Mouse (Mus musculus) myocyte (in vitro differentiated cells): Measurements from ENCODE around the gene Myo10. TPM values are rescaled to one million over a fixed set of nuclear protein-coding genes. Genes with fewer than 3 reads are reported as not detected.

ENCODE experiments used
- H3K27me3 ChIP-seq: one replicate; pipeline ENCODE4 v1.6.1; 2011; ENCODE audit not compliant: control insufficient read depth, insufficient read depth, insufficient read length
- H3K36me3 ChIP-seq: one replicate; pipeline ENCODE4 v1.6.1; 2011; ENCODE audit not compliant: control insufficient read depth, insufficient read depth
- H3K4me2 ChIP-seq: one replicate; pipeline ENCODE4 v1.6.1; 2011; ENCODE audit warnings: low read depth, control low read depth
- H3K4me3 ChIP-seq: one replicate; pipeline ENCODE4 v1.5.1; 2011; ENCODE audit warnings: mild to moderate bottlenecking, control low read depth, moderate library complexity
- H3K79me2 ChIP-seq: one replicate; pipeline ENCODE4 v1.6.1; 2011; ENCODE audit not compliant: control insufficient read depth, insufficient read depth
- H3ac ChIP-seq: one replicate; pipeline ENCODE4 v1.6.1; 2011; ENCODE audit not compliant: control insufficient read depth, insufficient read length
- CEBPB ChIP-seq: IDR thresholded peaks from 2 replicates; pipeline ENCODE4 v1.6.1; 2011; ENCODE audit warnings: mild to moderate bottlenecking, moderate library complexity; ENCODE audit not compliant: poor library complexity, insufficient read depth, severe bottlenecking
- E2F4 ChIP-seq: IDR thresholded peaks from one replicate; pipeline ENCODE4 v1.6.1; 2011; ENCODE audit warnings: mild to moderate bottlenecking, control low read depth, moderate library complexity; ENCODE audit not compliant: insufficient read depth
- MAX ChIP-seq: IDR thresholded peaks from one replicate; pipeline ENCODE4 v1.6.1; 2011; ENCODE audit warnings: low read depth, mild to moderate bottlenecking, control low read depth
- MYOD1 ChIP-seq, 3 experiments: IDR thresholded peaks; one replicate each; pipeline ENCODE4 v1.6.1; 2011; ENCODE audit warnings: control low read depth in 2 of 3, low read depth in 2 of 3, mild to moderate bottlenecking in 2 of 3, moderate library complexity in 1 of 3; ENCODE audit not compliant: insufficient read length in 2 of 3, control insufficient read depth in 1 of 3
- MYOG ChIP-seq, 3 experiments: IDR thresholded peaks; one replicate each; pipeline ENCODE4 v1.6.1; 2011; ENCODE audit warnings: control low read depth in 2 of 3, low read depth in 2 of 3, mild to moderate bottlenecking in 2 of 3; ENCODE audit not compliant: insufficient read length in 2 of 3, control insufficient read depth in 1 of 3, insufficient read depth in 1 of 3
- POLR2A ChIP-seq: IDR thresholded peaks from one replicate; pipeline ENCODE4 v1.6.1; 2011; ENCODE audit warnings: low read depth, mild to moderate bottlenecking, control low read depth, moderate library complexity; ENCODE audit not compliant: insufficient read length
- POLR2AphosphoS2 ChIP-seq: IDR thresholded peaks from one replicate; pipeline ENCODE4 v1.6.1; 2011; ENCODE audit warnings: low read depth, control low read depth; ENCODE audit not compliant: insufficient read length
- REST ChIP-seq: IDR thresholded peaks from one replicate; pipeline ENCODE4 v1.6.1; 2011; ENCODE audit warnings: mild to moderate bottlenecking, control low read depth, moderate library complexity; ENCODE audit not compliant: insufficient read depth, insufficient read length
- SRF ChIP-seq: IDR thresholded peaks from one replicate; pipeline ENCODE4 v1.6.1; 2011; ENCODE audit warnings: low read depth; ENCODE audit not compliant: control insufficient read depth, insufficient read length
- TCF12 ChIP-seq: IDR thresholded peaks from one replicate; pipeline ENCODE4 v1.6.1; 2011; ENCODE audit warnings: mild to moderate bottlenecking, control low read depth; ENCODE audit not compliant: poor library complexity, insufficient read depth, severe bottlenecking
- TCF3 ChIP-seq: IDR thresholded peaks from one replicate; pipeline ENCODE4 v1.6.1; 2011; ENCODE audit warnings: low read depth, control low read depth; ENCODE audit not compliant: insufficient read length
- USF1 ChIP-seq: IDR thresholded peaks from one replicate; pipeline ENCODE4 v1.6.1; 2011; ENCODE audit warnings: low read depth, mild to moderate bottlenecking, control low read depth, moderate library complexity
- polyA plus RNA-seq: library from polyadenylated mRNA; unstranded; fragments of >200 nt; fragmentation: generic; extraction: Trizol; gene quantifications from one replicate; pipeline ENCODE4 v1.2.1, GENCODE M21; 2012; ENCODE audit warnings: missing spikeins

The Myo10 gene
- polyA plus RNA-seq, 1 experiment: 71.4 TPM

DNA sequence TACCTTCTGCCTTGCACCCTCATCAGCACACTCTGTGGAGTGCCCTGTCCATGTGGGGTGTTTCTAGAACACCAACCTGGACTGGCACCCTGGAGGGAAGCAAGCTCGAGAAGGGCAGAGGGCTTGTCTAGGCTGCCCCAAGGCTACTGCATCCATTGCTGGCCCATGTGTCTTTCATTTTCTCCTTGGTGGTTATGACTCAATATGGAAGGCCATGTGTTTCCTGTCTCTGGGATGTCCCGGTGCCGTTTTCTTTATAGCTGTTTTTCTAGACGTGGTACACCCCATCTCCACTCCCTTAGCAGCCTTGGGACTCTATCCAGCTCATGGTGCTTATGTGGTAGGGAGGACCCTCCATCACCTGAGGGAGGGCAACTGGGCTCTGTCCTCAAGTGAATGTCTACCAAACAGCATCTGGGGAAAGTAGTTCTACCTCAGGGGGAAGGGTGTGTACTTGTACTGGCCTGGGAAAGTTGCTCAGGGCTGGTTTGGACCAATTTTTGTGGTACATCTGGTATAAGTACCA, 76.8 kb downstream of the Myo10 start:
- Histone ChIP-seq H3K27me3 (no peaks in the 10 kb centered on the region), H3ac (no peak overlapping the region), H3K36me3 (peaks cover 24% of the 10 kb centered on the region), H3K4me2 (peak overlapping the region; percentile 48), H3K4me3 (no peak overlapping the region), H3K79me2 (peaks cover 100% of the 10 kb centered on the region)
- no peak for TF ChIP-seq CEBPB
- peak; percentile 52 for TF ChIP-seq POLR2AphosphoS2

DNA sequence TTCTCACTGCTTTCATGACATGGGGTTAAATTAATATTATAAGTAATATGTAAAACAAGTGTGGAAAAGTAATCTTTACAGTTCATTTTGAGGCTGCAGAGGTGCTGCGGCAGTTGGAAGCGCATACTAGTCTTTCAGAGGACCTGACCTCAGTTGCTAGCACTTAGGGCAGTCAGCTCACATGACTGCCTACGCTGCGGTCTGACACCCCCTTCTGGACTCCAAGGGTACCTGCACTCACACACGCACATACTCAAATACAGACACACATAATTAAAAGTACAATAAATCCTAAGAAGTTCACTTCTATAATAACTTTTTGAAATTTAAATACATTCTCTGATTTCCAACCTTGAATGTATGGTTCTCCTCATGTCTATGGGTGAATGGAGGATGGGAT, 80.3 kb downstream of the Myo10 start:
- Histone ChIP-seq H3K79me2 (peaks cover 96% of the 10 kb centered on the region), H3K4me3 (no peak overlapping the region), H3K36me3 (peaks cover 41% of the 10 kb centered on the region), H3K27me3 (no peaks in the 10 kb centered on the region), H3K4me2 (no peak overlapping the region), H3ac (no peak overlapping the region)
- TF ChIP-seq CEBPB (no peak), REST (no peak), TCF3 (no peak), USF1 (no peak), SRF (no peak), POLR2A (no peak)

DNA sequence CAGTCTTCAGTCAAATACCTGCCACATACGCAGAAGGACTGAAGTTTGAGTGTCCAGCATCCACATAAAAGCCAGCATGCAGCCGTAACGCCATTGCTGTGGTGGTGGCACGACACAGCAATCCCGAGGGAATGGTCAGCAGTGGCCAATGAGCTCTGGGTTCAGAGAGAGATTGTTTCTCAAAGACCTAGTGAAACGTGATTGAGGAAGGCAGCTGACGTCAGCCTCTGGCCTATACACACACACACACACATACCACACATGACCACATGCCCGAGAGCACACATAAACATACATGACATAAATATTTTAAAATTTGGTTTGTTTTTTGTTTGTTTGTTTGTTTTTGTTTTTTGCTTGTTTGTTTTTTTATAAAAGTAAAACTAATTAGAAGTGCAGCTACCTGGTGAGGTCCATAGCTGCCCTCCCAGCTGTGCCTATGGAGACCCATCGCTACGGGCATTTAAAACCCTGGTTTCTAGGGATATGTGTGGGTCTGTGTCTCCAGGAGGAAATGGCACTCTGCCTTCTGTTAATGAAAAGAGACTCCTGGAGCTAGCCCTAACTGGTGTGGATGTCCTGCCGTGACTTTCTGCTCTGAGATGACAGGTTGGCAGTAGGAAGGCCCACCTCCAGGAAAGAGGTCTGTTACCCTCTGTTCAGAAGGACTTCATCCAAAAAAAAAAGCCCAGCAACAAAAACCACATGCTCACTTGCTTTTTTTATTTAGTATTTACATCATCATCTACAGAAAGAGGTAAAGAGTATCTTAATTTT, 82.7 kb downstream of the Myo10 start:
- Histone ChIP-seq H3K4me2 (no peak overlapping the region), H3K27me3 (no peaks in the 10 kb centered on the region), H3K36me3 (peaks cover 41% of the 10 kb centered on the region), H3K4me3 (no peak overlapping the region), H3K79me2 (peaks cover 95% of the 10 kb centered on the region), H3ac (no peak overlapping the region)
- no peak for TF ChIP-seq USF1
- TF ChIP-seq SRF: no peak

DNA sequence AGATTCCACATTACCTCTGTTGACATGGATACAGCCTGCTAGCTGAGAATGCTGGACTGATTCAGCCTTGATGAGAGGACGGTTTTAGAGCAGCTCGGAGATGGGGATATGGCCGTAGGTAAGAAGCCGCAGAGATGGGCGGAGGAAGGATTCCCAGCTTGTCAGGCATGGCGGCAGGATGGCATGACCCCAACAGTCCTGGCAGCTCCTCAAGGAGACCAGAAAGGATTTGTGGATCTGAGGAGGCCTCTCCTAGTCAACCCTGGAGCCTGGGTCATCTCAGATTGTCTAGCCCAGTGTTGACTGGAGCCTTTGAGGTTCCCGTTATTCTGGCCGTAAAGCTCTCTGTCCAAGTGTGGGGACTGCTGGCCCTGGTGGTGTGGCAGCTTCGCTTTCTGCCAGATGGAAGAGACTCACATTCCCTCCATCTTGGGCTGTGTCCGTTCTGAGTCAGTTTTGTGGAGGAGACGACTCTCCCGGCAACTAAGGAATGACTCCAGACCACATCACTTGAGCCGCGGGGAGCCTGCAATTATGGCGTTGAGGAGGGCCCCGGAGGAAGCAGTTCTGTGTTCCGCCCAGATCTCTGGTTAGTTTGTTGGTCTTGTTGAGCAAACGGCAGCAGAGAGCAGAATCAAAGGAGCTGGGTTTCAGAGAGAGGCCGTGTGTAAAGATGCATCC, 84.7 kb downstream of the Myo10 start:
- Histone ChIP-seq H3K36me3 (peaks cover 38% of the 10 kb centered on the region), H3ac (no peak overlapping the region), H3K27me3 (no peaks in the 10 kb centered on the region), H3K4me2 (peak overlapping the region; percentile 36), H3K79me2 (peaks cover 95% of the 10 kb centered on the region), H3K4me3 (no peak overlapping the region)
- TF ChIP-seq TCF3: no peak
- TF ChIP-seq USF1: no peak
- no peak for TF ChIP-seq REST
- no peak for TF ChIP-seq SRF
- TF ChIP-seq MYOD1 (IDR thresholded peaks at IDR 0.05; ENCODE audit: control insufficient read depth in 1 of 3, insufficient read length in 2 of 3, low read depth in 2 of 3): no peak
- no peak for TF ChIP-seq POLR2A
- TF ChIP-seq CEBPB: no peak
- TF ChIP-seq E2F4: no peak
- no peak for TF ChIP-seq MAX
- TF ChIP-seq TCF12: no peak
- TF ChIP-seq POLR2AphosphoS2: no peak
- TF ChIP-seq MYOG (IDR thresholded peaks at IDR 0.05; ENCODE audit: control insufficient read depth in 1 of 3, insufficient read depth in 1 of 3, insufficient read length in 2 of 3, low read depth in 2 of 3): no peak

DNA sequence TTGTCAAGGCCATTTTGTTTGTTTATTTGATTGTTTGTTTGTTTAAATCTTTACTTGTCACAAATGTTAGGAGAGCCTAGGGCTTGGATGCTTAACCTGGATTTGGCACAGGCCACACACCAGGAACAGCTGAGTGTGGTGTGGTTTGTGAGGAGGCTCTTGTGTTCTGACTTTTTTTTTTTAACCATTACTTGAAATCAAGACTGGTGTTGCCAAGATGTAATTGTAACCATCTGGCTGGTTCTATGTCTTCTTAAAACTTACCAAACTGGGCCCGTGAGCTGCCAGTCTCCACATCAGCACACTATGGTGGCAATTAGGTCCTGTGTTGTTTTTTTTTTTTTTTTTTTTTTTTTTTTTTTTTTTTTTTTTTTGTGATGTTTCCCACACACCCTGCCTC, 85.6 kb downstream of the Myo10 start:
- TF ChIP-seq REST (no peak), CEBPB (no peak), SRF (no peak), TCF12 (peak; percentile 60), MYOG (IDR thresholded peaks at IDR 0.05; ENCODE audit: control insufficient read depth in 1 of 3, insufficient read depth in 1 of 3, insufficient read length in 2 of 3, low read depth in 2 of 3) (peak in 2 of 3 experiments; percentile 66 to 82), USF1 (no peak), MYOD1 (IDR thresholded peaks at IDR 0.05; ENCODE audit: control insufficient read depth in 1 of 3, insufficient read length in 2 of 3, low read depth in 2 of 3) (peak; percentile 66 to 79 (median 79)), POLR2AphosphoS2 (no peak), TCF3 (no peak), E2F4 (no peak)
- Histone ChIP-seq H3K27me3 (no peaks in the 10 kb centered on the region), H3K4me3 (no peak overlapping the region), H3K4me2 (peak overlapping the region; percentile 40), H3K79me2 (peaks cover 95% of the 10 kb centered on the region), H3ac (no peak overlapping the region), H3K36me3 (peaks cover 29% of the 10 kb centered on the region)
